Mouse (Mus musculus) ES-E14 (cell line): Measurements from ENCODE around the gene Syndig1.

Source experiments
- CHD2 ChIP-seq: IDR thresholded peaks from 2 replicates; pipeline ENCODE4 v1.6.1; 2014; ENCODE audit warnings: mild to moderate bottlenecking, low read depth, low read length, inconsistent platforms
- ZC3H11A ChIP-seq: IDR thresholded peaks from 2 replicates; pipeline ENCODE4 v1.6.1; 2012; ENCODE audit warnings: low read depth, mild to moderate bottlenecking, inconsistent platforms, low read length, borderline replicate concordance
- ZNF384 ChIP-seq: IDR thresholded peaks from 2 replicates; pipeline ENCODE4 v1.6.1; 2012; ENCODE audit warnings: low read depth, low read length, inconsistent platforms

DNA sequence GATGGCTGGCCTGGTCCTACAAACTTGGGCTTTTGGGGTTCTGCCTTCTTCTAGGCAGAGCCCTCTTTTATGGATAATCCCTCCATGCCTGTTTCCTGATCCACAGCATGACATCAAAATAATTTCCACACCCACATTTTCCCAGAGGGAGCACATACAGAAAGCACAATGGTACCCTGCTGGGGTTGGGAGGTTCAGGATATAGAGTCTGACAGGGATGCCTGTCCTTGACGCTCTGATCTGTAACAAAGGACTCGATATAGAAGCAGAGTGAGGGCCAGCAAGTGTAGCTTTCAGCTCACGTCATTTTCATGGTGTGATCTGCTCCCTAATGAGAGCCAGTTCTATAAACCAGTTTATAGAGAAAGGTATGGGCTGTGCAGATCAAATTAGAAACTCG lies 105.1 kb downstream of the Syndig1 start:
- TF ChIP-seq ZNF384 (no peak), ZC3H11A (no peak), CHD2 (no peak)
